Mouse (Mus musculus) adrenal gland, adult 18-20 months (tissue): ENCODE data around the gene Colgalt1. TPM values are rescaled to one million over a fixed set of nuclear protein-coding genes. Genes with fewer than 3 reads are reported as not detected.

Source experiments
- DNase-seq, 2 experiments: peaks; one replicate each; pipeline ENCODE4 v3.0.0; 2021 to 2022; ENCODE audit warnings: low spot score in 2 of 2
- long read RNA-seq, 2 experiments: library from polyadenylated mRNA; stranded (forward); transcript quantifications; one replicate each; pipeline ENCODE4 v2.0.0; 2021
- total RNA-seq, 2 experiments: library from RNA; stranded (reverse); gene quantifications; 1 replicate in 1 of 2; 2 replicates in 1 of 2; pipeline ENCODE4 v1.2.3; 2021

Colgalt1 gene
- 10 to 100 TPM; 48.4 to 61.1 TPM for total RNA-seq
- long read RNA-seq, experiment 1, transcript Colgalt1-201 (12 exons, 3,207 nt) = major isoform, 41 of 50 reads
- long read RNA-seq, experiment 1, partial matches to known transcripts = 4 of 50 reads
- long read RNA-seq, experiment 1, other reads (novel, unspliced or antisense) = 5 of 50 reads
- long read RNA-seq, experiment 2, transcript Colgalt1-201 (12 exons, 3,207 nt) = major isoform, 57 of 123 reads
- long read RNA-seq, experiment 2, partial matches to known transcripts = 50 of 123 reads
- long read RNA-seq, experiment 2, other reads (novel, unspliced or antisense) = 16 of 123 reads

DNA sequence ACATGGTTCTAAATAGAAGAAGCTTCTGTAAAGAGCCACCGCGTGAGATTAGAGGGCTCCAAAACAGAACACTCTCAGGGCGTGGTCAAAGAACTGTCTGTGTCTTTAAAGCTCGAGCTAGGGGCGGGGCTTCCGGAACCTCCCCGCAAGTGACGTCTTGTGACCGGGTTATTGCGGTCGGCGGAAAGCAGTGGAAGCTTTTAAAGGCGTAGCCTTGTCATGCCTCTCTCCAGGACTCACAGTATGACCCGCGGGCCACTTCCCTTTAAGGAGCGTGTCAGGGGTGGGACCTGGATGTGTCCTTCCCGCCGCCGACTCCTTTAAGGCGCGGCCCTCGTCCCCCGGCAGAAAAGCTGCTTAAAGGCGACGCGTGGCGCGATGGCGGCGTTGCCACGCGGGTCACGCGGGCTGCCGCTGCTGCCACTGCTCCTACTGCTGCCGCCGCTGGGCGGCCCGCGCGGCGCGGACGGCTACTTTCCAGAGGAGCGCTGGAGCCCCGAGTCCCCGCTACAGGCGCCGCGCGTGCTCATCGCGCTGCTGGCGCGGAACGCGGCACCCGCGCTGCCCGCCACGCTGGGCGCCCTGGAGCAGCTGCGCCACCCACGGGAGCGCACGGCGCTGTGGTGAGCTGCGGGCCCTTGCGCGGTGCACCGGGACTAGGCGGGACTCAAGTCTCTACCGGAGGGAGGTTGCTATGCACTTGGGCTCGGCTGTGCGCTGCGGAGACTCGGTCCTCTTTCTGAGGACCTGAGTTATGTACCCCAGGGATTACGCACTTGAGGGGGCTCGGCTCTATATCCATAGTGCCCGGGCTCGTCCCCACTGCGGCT lies at the start of gene Colgalt1:
TSS of gene Colgalt1 (plus strand) at position 177 of the 830 bp plus-strand sequence.
- peak; percentile 86 to 88 for DNase-seq

DNA sequence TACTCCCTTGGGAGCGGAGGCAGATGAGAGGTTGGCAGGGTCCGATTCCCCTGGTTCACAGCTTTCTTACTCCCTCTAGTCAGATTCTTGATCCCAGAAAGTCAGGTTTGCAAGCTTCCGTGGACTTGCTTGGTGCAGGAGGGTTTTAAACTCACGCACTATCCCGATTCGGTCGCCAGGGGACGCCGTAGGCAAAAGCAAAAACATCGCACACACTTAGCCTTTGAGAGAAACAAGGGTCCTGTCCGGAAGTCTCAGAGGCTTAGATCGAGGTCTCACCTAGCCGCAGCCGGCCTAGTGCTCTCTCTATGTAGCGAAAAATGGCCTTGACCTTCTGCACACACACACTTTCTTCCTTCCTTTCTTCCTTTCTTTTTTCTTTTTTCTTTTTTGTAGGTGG lies 49.4 kb upstream of the Colgalt1 start:
- peak; percentile 54 to 57 for DNase-seq

DNA sequence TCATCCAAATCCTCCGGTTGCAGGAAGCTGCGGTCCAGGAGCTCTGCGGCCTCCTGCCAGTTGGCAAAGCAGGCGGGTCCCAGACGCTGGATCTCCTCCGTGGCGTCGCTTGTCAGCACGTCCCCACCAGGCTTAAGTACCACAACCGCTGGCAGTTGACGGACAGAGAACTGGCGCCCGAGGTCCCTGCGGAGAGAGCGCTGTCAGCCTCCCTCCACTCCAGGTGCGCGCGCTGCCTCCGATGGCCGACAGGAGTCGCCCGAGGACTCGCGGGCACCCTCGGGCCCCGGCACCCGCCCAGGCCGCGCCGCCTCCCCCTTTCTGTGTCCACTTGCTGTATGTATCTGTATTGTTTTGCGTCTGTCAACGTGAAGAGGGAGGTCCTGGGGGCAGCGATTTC lies 48.0 kb upstream of the Colgalt1 start:
- peak; percentile 88 to 91 for DNase-seq

DNA sequence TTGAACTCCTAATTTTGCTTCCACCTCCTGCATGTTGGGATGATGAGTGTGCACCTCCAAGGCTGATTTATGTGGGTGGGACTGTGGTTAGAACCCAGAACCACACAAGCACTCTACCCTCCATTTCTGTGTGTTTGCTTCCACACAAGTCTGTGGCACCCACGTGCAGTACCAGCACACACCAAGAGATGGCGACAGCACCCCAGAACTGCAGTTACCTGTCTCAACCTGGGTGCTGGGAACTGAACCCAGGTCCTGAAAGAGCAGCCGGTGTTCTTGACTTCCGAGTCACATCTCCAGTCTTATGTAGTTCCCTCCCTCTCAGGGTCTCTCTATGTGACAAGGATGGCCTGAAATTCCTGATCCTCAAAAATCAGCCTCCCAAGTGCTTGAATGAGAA lies 46.8 kb upstream of the Colgalt1 start:
- no peak for DNase-seq

DNA sequence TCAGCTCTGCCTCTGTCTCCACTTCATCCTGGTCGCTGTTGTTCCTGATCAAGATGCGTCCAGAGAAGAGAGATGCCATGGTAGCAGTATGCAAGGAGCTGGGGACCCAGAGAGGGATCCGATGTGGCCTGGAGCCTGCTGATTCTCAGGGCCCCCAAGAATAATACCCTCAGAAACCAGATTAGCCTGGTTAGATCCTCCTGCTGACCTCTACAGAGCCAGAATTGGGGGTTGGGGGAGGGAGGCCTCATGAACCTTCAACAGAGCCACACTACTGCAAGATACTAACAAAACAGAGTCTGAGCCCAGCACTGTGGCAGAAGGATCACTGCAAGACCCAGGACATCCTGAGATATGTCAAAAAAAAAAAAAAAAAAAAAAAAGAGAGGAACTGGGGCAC lies 44.3 kb upstream of the Colgalt1 start, which contains the start of gene Nxnl1:
TSS of gene Nxnl1 (minus strand) at position 101 of the 400 bp plus-strand sequence.
- no peak for DNase-seq

DNA sequence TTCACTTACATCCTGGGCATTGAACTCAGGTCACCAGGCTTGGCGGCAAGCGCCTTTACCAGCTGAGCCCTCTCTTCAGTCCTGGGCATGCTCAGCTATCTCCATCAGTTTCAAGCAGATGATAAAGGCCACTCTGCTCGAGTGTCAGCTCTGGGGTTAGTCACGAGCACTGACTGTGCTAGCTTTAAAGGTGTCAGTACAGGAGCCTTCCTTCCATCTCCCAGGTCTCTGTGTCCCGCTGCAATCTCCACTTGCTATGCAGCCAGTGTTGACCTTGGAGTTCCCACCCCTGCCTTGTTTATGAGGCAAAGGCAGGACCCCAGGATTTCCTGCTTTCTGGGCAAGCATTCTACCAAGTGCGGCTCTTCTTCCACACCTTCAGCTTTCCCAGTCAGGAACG lies 43.2 kb upstream of the Colgalt1 start:
- no peak for DNase-seq

DNA sequence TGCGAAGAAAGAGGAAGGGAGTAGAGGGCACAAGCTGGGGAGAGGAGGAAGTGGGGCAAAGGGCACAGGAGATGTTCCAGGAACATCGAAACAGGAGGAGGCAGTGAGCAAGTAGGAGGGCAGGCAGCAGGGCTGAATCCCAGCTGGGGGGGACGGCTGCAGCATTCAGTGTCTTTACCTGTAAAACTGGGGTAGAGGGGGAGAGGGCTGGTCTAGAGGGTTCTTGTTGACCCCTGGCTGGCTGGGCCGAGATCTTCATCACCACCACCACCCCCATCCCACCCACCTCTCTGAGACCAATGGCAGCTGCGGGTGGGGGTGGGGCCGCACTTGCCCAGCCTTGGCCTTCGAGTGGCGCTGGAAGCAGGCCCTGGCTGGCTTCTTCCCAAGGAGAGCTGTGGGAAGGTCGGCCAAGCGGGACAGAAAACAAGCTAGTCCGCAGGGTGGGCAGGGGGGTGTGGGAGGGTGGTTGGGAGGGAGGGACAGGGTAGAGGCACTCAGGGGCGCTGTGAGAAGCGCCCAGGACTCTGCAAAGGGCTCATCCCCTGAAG lies 42.3 kb upstream of the Colgalt1 start, which contains the start of gene Slc27a1:
TSS of gene Slc27a1 (plus strand) at position 496 of the 551 bp plus-strand sequence.
- peak; percentile 66 to 69 for DNase-seq

DNA sequence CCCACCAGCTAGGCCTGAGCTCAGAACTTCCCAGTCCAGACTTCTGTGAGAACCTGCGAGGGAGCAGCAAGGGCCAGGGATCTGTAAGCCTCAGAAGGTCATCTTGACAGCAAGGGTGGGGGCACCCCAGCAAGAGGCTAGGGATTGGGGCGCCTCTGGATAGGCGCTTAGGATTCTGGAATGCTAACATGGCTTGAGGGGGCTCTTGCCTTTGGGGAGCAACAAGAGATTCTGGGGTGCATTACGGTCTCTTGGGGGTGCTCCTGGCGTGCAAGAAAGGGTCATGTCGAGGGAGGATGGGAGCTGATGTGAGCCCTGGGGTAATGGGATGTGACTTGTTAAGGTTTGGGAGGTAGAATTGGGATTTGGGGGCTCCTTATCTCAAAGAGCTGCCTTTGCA lies 41.9 kb upstream of the Colgalt1 start:
- peak in 1 of 2 experiments; percentile 50 for DNase-seq

DNA sequence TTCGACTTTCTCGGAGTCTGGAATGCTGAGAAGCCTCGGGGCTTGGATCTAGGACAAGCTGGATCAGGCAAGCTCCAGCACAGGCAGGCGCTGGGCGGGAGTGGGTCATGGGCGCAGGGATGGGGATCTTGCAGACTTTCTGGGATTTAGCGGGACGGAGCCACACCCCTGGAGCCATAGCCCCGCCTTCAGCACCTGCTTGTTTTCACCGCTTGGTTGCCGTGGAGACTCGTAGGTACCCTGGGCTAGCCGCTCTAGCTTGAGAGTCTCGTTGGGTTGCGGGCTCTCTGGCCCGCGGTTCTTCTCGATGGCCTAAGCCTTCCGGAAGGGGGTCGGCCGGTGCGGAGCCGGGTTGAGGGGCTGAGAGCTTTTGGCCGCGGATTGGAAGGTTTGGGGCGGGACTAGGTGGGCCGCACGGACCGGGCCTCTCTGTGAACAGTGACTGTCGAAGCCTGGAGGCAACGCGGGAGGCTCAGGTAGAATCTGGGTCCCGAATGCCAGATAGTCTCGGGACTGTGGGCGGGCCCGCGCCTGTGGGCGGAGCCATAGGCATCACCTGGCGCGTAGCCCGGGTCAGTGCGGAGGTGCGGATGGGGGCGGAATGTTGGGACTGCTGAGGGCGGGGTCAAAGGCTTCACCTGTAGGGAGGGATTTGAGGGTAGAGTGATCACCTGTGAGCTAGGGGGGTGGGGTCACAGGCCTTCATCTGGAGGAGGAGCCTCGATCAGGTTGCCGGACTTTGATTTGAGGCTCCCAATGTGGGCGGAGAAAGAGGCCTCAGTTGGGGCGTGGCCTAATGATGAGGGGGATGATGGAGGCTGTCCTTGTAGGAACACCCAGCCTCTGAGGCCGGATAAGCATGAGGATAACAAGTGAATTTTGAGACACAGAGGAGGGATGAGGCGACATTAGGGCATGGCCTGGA lies 41.2 kb upstream of the Colgalt1 start:
- peak; percentile 74 to 81 for DNase-seq

DNA sequence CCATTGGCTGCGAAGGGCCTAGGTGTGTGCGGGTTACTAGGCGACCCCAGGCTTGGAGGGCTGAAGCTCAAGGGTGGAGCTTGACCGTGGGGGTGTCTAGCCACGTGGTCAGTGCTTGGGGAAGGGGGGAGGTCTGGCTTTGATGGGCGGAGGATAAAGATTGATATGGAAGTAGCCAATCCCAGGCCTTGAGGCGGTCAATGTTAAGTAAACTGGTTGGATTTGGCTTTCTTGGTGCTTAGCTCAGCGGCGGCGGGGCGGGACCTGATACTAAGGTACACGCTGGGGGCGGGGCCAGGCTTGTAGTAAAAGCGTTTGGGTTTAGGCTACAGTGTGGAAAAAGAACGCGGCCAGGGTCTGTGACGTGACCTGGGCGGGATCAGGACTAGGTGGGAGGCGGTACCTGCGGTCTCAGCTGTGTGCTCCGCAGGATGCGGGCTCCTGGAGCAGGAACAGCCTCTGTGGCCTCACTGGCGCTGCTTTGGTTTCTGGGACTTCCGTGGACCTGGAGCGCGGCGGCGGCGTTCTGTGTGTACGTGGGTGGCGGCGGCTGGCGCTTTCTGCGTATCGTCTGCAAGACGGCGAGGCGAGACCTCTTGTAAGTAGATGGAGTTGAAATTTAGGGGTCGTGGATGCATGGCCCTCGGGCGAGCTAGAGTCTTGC lies 40.4 kb upstream of the Colgalt1 start:
- peak; percentile 84 to 85 for DNase-seq

DNA sequence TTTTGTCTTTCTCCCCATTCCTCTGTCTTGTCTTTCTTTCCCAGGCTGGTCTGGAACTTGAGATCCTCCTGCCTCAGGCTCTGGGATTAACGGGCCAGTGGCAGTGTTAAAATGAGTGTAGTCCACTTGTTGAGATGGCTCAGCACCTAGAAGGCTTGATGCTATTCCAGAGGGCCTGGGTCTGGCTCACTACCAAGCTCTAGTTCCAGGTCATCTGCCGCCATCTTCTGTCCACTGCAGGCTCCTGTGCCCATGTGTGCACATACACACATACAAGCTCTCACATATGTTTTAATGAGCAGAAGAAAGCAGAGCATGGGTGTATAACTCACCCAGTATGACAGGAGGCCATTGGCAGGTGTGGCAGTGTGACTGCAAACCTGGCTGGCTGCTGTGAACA lies 38.7 kb upstream of the Colgalt1 start:
- no peak for DNase-seq

DNA sequence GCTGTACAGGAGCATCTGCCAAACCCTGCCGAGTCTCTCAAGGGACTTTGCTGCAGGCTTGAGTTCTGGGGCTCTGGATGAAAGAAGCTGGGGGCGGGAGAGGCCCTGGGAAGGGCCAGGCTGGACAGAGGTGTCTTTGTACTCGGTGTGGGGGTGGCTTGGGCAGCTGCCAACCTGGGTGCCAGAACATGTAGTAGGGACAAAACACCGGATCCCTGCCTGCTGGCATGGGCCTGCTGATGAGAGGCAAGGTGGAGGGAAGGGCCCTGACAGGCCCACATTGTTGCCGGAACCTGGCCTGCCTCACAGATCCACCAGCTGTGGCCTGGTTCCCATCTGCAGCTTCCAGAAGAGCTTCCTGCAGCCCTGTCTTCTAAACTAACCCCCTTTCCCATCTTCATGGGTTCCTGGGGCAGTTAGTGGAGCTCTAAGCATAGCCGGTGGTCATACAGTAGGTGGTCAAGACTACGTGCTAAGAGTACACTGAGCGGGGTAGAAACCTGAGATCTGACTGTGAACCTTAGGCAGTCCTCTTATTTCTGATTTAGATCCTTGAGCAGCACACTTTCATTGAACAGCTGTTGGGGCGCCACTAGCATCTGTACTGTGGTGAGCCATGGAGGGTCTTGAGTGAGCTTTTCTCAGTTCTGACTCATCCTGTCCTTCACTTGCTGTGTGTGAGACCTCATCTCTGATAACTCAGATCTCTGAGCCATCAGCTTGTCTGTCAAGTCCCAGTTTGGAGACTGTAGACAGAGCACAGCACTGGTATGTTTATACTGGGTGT lies 37.8 kb upstream of the Colgalt1 start:
- peak in 1 of 2 experiments; percentile 55 for DNase-seq

DNA sequence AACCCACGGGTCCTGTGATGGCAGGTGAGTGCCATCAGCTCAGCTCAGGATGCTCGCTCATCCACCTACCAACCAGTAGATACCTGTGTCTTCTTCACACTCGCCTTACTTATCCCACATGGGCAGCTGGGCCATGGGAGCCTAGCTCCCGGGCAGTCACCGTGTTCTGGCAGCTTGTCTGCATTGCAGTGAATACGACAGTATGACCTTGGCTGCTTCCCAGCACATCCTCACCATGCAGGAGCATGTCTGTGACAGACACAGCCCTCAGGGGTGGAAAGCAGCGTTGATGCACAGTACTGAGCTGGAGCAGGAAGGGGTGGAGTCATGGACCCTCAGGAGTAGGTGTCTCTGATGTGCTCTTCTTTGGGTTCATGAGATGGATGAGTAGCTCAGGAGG lies 36.4 kb upstream of the Colgalt1 start:
- DNase-seq = no peak

DNA sequence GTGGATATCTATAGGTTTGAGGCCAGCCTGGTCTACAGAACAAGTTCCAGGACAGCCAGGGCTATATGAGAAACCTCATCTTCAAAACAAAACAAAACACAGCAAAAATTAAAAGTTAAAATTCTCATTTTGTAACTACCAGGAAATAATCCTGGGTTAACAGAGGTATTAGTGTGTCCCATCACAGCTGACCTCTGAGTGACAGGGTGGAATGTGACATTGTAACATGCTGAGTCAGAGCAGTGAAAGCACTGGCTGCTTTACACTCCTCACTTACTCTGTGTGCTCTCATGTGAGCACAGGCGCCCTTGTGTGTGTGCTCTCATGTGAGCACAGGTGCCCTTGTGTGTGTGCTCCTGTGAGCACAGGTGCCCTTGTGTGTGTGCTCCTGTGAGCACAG lies 35.8 kb upstream of the Colgalt1 start:
- no peak for DNase-seq

DNA sequence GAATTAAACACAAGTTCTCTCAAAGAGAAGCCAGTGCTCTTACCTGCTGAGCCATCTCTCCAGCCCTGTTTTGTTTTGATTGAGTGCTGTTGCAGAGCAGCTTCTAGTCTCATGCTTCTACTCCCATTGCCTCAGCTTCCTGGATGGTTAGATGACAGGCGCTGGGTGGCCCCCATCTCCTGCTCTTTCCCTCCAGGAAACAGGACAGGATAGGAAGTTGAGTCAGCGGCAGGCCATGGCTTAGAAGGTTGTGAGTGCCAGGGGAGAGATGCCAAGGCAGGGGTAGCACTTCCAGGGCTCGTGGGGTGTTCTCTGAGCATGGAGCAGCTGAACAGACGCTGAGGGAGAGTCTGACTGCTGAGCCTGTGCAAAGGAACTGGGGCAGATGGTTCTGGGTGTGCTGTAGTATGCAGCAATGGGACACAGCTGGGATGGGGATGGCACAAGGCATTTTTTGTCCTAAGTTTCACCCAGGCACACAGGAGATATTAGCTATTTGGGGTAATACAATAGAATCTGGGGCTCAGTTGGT lies 32.9 kb upstream of the Colgalt1 start:
- no peak for DNase-seq

DNA sequence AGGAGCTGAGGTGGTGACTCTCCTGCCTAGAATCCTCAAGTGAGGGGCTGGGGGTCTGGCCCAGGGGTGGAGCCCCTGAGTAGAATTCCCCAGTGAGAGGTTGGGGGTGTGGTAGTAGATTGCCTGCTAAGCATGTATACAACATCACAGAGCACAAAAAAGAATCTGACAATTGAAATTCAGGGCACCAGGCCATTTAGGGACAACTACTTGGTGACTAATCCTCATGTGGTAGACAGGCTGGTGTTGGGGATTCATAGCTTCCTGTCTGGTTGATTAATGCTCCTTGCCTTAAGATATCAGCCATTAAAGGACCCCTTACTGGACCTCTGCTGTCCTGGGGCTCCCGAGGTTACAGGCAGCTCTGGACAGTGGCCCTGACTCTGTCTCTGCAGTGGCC lies 31.8 kb upstream of the Colgalt1 start:
- no peak for DNase-seq

DNA sequence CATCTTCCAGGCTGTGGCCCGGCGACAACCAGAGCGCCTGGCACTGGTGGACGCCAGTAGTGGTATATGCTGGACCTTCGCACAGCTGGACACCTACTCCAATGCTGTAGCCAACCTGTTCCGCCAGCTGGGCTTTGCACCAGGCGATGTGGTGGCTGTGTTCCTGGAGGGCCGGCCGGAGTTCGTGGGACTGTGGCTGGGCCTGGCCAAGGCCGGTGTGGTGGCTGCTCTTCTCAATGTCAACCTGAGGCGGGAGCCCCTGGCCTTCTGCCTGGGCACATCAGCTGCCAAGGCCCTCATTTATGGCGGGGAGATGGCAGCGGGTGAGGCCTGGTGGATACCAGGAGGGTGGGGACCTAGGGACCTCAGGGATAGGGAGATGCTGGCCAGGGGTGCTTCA lies 31.3 kb upstream of the Colgalt1 start:
- DNase-seq = no peak

DNA sequence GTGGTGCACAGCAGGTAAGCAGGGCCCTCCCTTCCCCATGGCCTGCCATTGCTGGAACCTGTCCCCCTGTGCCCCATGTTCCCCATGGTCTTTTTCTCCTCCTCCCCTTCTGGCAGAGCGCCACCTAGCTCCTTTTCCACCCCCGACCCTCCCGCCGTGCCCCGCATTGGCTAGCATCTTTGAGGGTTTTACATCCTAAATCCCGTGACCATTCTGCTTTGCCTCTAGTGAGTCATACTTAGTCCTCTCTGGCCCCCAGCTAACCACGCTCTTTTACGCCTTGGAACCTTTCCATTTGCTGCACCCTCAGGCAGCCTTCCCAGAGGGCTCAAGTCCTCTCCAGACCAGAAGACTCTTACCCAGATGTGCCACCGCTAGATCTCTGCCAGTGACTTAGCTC lies 30.6 kb upstream of the Colgalt1 start:
- no peak for DNase-seq

DNA sequence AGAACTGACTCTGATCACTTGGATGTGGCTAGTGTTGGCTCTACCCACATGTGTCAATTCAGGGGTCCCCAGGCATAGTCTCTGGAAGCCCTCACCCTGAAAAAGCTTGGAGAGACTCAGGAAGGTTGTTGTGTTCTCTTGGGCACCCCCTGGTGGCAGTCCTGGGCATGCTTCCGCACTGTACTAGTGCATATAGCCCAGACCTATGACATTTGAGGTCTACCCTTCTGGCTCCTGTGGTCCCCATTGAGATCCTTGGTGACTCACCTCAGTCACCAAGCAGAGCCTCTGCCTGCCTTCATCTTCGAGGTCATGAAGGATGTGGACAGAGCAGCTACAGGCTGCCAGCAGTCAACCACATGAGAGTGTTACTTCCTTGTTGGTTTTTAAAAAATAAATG lies 23.9 kb upstream of the Colgalt1 start:
- DNase-seq = peak in 1 of 2 experiments; percentile 60
